Mouse (Mus musculus) cerebellum, adult 11-12 months (tissue): ENCODE results near the gene Cpeb3.

Experiments
- DNase-seq: peaks from one replicate; pipeline ENCODE4 v3.0.0; 2022

The Cpeb3 gene

DNA sequence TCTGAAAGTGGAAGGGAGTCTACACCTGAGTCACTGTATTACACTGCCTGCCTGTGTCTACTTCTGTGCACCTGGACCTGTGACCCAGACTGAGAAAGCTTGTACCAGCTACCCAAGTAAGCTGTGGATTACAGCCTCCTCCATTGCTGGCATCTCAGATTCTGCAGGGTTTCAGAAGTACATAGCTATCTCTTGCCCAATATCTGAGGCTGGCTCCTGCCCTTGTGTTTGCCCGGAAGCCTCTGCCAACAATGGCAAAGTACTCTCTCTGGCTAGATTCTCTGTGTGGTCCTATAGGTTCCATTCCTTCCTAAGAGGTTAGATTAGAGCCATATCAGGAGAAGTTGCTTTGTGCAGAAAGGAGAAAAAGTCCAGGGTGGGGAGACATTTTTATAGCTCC lies 129.8 kb downstream of the Cpeb3 start:
- no peak for DNase-seq

DNA sequence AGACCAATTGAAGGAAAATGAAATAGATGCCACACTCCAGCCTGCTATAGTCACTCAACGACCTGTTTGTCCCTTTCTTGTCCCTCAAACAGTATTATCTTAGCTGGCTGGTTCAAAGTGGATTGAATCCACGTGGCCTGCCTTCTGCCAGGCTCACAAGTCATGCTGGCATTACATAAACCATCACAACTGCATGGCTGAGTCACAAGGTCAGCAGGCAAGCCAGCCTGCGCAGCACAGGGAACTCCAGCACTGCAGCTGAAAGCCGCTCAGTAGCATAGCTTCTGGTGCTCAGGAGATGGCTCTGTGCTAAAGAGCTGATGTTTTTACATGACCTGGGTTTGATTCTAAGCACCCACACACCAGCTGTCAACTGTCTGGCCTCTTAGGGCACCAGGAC lies 130.3 kb downstream of the Cpeb3 start:
- peak; percentile 82 for DNase-seq

DNA sequence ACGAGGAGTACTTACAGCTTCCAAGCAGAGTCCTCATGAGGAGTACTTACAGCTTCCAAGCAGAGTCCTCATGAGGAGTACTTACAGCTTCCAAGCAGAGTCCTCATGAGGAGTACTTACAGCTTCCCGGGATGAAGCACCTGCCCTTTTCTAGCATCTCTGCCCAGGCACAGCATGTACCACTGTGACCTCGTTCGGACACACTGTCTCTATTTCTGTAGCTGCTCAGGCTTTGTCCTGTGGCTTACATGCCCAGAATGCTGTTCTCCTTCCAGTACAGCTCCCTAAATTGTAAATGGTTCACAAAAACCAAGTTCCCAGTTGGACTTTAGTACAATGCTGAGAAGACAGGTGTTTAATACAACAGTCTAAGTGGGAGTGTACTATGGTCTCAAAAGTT lies 131.1 kb downstream of the Cpeb3 start:
- peak; percentile 87 for DNase-seq

GRCm38 (mm10) chr19:37076646-37077045 lies 131.8 kb downstream of the Cpeb3 start:
- DNase-seq: no peak

- DNase-seq: no peak
These were observed 132.3 kb downstream of the Cpeb3 start for GRCm38 (mm10) chr19:37076116-37076515.

GRCm38 (mm10) chr19:37075690-37076089 lies 132.7 kb downstream of the Cpeb3 start:
- DNase-seq: no peak

DNA sequence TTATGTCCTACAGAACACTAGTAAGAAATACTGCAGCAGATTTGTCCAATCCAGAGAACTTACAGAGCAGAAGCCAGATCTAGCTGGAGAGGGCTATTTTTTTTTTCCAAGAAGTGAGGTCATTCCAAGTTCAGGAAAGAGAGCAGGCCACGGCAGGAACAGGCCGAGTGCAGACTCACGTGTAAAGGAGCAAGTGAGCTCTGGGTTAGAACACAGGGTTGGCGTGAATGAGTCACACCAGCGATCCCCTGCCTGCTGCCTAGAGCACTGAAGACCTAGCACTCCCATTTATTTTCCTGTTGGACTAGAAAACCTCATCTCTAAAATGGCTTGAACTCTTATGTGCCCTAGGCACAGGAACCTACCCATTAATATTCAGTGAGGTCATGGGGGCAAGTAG lies 133.7 kb downstream of the Cpeb3 start:
- no peak for DNase-seq

- DNase-seq: no peak
These were observed 134.1 kb downstream of the Cpeb3 start for GRCm38 (mm10) chr19:37074276-37074675.

DNA sequence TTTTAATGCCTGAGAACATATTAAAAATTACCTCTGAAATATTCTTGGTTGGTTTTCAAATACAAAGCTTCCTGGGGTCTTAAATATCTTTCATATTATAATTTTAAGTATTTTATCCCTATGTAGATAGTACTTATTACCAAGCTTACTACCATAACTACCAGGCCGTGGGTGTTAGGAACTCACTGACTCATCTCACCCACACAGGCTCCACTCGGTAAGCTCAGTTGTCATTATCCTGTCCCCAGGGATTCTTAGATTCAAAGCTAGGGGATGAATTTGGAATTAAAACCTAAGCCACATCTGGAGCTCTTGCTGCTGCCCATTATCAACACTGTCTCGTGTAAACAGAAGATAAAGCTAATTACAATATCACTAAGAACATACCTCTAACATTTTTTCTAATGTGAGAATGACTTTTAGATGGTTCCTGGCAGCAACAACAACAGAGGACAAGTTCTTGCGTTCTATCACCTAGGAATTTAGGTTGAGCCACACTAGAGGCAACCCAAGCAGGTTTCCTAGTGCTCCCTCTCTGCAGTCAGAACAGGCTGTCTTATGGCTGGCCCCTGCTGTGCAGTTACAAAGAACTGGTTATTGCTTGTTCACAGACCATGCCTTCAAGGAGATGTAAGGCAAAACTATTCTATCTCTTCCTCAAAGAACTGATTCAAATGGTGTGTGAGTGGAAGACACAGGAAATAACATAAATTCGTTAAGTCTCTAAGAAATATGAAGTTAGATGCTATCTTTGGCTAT lies 135.4 kb downstream of the Cpeb3 start:
- no peak for DNase-seq

GRCm38 (mm10) chr19:37069243-37069642 lies 139.2 kb downstream of the Cpeb3 start:
- no peak for DNase-seq

GRCm38 (mm10) chr19:37060078-37060477 lies 148.3 kb downstream of the Cpeb3 start:
- DNase-seq: no peak

GRCm38 (mm10) chr19:37059623-37060022 lies 148.8 kb downstream of the Cpeb3 start:
- no peak for DNase-seq

- no peak for DNase-seq
These were observed 151.1 kb downstream of the Cpeb3 start for GRCm38 (mm10) chr19:37057161-37057905.

GRCm38 (mm10) chr19:37055976-37056556 lies 152.3 kb downstream of the Cpeb3 start:
- DNase-seq: no peak

DNA sequence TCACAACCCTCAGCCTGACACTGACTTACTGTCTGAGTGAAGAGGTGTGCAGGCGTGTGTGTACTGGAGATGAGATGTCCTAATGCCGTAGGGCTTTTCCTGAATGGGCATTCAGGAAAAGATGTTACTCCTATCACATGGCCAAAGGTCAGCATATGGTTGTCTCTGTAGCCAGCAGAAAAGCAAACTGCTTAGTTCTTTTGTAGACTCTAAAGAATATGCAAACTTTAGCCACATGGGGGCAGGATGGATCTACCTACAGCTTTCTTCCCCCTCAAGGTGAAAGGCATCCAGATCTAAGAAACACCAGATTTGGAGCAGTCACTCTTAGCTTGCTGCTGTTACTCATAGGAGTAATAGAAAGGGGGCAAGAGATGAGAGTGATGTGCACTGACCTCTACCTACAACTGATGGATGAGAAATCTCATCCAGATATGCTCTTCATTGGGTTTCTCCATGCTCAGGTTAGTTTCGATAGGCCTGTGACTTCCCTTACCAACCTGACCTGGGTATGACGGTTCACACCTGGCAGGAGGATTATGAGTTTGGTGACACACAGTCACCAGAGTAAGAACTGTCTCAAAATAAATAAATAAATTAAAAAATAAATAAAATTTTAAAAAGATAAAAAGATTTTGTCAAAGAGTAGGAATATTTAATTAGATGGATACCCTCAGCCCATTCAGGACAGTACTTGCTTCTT lies 157.6 kb downstream of the Cpeb3 start:
- peak; percentile 61 for DNase-seq

DNA sequence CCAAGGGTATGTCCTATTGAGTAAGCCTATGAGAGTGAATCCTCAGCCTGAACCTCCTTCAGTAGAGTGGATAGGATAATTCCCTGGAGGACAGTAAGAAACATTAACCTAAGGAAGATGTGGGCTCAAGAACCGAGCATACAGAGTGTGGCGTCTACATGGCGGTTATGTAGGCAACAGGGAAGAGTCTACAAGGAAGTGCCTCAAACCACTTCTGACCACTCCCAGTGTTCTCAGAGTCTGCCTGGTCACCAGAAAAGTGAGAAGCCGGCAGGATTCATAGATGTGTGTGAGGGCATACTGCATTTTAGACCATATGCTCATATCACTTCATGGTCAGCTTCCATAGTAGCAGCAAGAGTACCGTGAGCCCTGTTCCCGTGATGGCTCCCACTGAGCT lies 159.9 kb downstream of the Cpeb3 start:
- DNase-seq: no peak

- no peak for DNase-seq
These were observed 164.0 kb downstream of the Cpeb3 start for GRCm38 (mm10) chr19:37044431-37044830.

DNA sequence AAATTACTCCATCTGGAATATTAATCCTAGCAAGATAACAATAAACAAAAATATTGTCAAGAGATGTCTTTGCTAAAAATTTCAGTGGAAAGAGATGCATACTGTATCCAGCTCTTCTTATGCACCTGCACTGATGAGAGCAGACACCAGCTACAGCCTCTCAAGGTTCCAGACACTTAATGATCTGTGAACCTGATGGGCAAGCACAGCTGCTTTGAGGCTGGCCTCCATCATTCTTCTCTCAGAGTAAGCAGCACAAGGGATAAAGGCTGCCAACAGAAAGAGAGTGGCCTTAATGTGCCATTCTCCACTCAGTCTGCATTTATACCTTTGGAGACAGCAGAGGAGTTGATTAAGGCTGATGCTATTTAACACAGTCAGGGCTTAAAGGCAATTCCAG lies 167.5 kb downstream of the Cpeb3 start:
- DNase-seq: no peak

DNA sequence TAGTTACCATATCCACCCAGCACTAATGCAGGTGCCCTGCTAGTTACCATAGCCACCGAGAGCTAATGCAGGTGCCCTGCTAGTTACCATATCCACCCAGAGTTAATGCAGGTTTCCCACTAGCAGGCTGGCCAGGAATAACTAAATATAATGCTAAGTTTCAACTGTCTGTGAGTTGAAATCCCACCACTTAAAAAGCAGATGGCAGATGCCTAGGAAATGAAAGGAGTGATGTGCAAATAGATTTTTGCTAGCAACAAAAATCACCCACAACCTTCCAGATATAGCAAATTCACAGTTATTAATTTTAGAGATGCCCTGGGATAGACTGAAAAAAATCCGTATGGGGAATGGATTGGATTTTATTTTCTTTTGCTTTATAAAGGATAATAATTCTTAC lies 176.0 kb downstream of the Cpeb3 start:
- no peak for DNase-seq

DNA sequence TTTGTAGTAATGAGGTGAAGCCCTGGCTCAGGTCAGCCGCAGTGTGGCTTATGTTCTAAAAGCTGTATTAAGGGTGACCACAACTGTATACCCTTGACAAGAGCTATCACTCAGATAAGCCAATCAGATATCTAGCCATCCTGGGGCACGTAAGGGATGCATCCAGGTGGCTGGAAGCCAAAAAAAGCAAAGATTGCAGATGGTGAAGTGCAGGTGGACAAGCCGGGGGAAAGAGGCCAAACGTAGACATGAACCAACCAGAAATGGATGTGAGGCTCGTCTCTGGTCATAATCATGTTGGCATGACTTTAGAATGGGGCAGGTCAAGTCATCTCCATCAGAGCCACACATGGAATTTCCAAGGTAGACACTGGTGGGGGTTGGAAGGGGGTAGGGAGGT lies 177.0 kb downstream of the Cpeb3 start:
- DNase-seq: peak; percentile 61

DNA sequence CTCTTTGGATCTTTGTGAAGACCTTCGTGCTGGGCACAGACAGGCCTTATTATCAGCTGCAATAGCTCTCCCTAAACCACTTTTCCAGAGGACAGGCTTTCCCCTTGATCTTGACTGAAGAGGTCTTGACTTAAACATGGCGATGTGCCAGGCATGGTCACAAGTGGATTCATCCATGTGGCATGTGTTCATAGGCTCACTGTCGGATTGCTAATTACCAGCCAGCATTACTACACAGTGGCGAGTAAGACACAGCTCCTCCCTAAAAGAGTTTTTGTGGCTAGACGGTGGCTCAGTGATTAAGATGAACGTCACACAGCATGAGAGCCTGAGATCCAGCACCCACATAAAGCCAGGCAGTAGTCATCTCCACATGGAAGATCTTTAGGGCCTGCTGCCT lies 178.6 kb downstream of the Cpeb3 start:
- no peak for DNase-seq

GRCm38 (mm10) chr19:37026408-37026807 lies 182.0 kb downstream of the Cpeb3 start:
- DNase-seq: no peak

- DNase-seq: peak; percentile 59
These were observed 182.5 kb downstream of the Cpeb3 start for GRCm38 (mm10) chr19:37025839-37026319.
